Mouse (Mus musculus) forebrain, embryonic 16.5 days (tissue): Measurements from ENCODE around the gene Gbp9. TPM values are rescaled to one million over a fixed set of nuclear protein-coding genes. Genes with fewer than 3 reads are reported as not detected.
"Not testable (repeated sequence)": the region's sequence is repeated elsewhere in the genome, so short reads cannot be mapped to it uniquely, and the experiment has no call there.

Experiments used
- ATAC-seq: fragments of 200-750 bp; cut with Nextera tagmentation; 2 replicates; pipeline ENCODE4 v1.8.0; 2017; ENCODE audit warnings: mild to moderate bottlenecking, moderate library complexity
- H3K27ac ChIP-seq: fragments of 300-500 bp; sonication (generic); 2 replicates; pipeline ENCODE4 v1.5.1; 2014; ENCODE audit warnings: low read length, control low read depth
- H3K27me3 ChIP-seq: fragments of 300-500 bp; sonication (generic); replicated peaks from 2 replicates; pipeline ENCODE4 v1.6.1; 2014; ENCODE audit warnings: low read length; ENCODE audit not compliant: control insufficient read depth, insufficient read depth
- H3K36me3 ChIP-seq: fragments of 300-500 bp; sonication (generic); 2 replicates; pipeline ENCODE4 v1.6.1; 2014; ENCODE audit not compliant: control insufficient read depth, insufficient read depth
- H3K4me1 ChIP-seq: fragments of 300-500 bp; sonication (generic); replicated peaks from 2 replicates; pipeline ENCODE4 v1.6.1; 2014; ENCODE audit warnings: low read length; ENCODE audit not compliant: control insufficient read depth, insufficient read depth
- H3K4me2 ChIP-seq: fragments of 300-500 bp; sonication (generic); 2 replicates; pipeline ENCODE4 v1.6.1; 2014; ENCODE audit warnings: mild to moderate bottlenecking, low read length, control low read depth
- H3K4me3 ChIP-seq: fragments of 300-500 bp; sonication (generic); replicated peaks from 2 replicates; pipeline ENCODE4 v1.5.1; 2014; ENCODE audit warnings: mild to moderate bottlenecking, low read length, control low read depth
- H3K9ac ChIP-seq: fragments of 300-500 bp; sonication (generic); replicated peaks from 2 replicates; pipeline ENCODE4 v1.6.1; 2014; ENCODE audit warnings: low read depth, low read length, control low read depth
- H3K9me3 ChIP-seq: fragments of 300-500 bp; sonication (generic); 2 replicates; pipeline ENCODE4 v1.6.1; 2016; ENCODE audit warnings: low read length; ENCODE audit not compliant: control insufficient read depth
- WGBS: fragments of 180-500 bp; shearing (Covaris S2); extraction: QIAGEN DNeasy Blood & Tissue Kit; methylation state at CpG from one replicate; pipeline ENCODE4 v1.1.7; 2014; 5-methylcytosine and 5-hydroxymethylcytosine counted together
- polyA plus RNA-seq: library from polyadenylated mRNA; unstranded; fragments of >200 nt; fragmentation: Nextera tagmentation; extraction: Ambion mirVana; gene quantifications from 2 replicates; pipeline ENCODE4 v1.2.1, GENCODE M21; 2015

Gbp9 gene
- polyA plus RNA-seq: 0.94 and 1.1 TPM in 2 replicates

- 22% methylated on average over 2 of the region's 2 CpGs for WGBS
- H3K27me3 ChIP-seq, H3K4me3 ChIP-seq, H3K4me2 ChIP-seq, H3K9me3 ChIP-seq, ATAC-seq, H3K36me3 ChIP-seq, H3K4me1 ChIP-seq, H3K9ac ChIP-seq, H3K27ac ChIP-seq: not testable (repeated sequence)
These were observed at the start of gene Gbp9, which contains the start of the genes Gbp8 and Gbp4 for GRCm38 (mm10) chr5:105139409-105140088. Gene Gbp9 (minus strand): TSS chr5:105139539. Gene Gbp8 (minus strand): TSS chr5:105139540. Gene Gbp4 (minus strand): TSS chr5:105139586.

GRCm38 (mm10) chr5:105181446-105181845, 42.1 kb upstream of the Gbp9 start:
- H3K36me3 ChIP-seq: no peaks in the 10 kb centered on the region
- ATAC-seq: no peak
- H3K27me3 ChIP-seq: no peaks in the 10 kb centered on the region
- H3K27ac ChIP-seq: no peak overlapping the region
- no peaks in the 10 kb centered on the region for H3K9me3 ChIP-seq
- no peaks in the 10 kb centered on the region for H3K4me1 ChIP-seq
- H3K4me2 ChIP-seq: no peak overlapping the region
- H3K9ac ChIP-seq: no peak overlapping the region
- no peak overlapping the region for H3K4me3 ChIP-seq

GRCm38 (mm10) chr5:105156582-105156981, 17.2 kb upstream of the Gbp9 start:
- 87% methylated on average over 5 of the region's 5 CpGs for WGBS
- Histone ChIP-seq H3K36me3 (no peaks in the 10 kb centered on the region), H3K27me3 (no peaks in the 10 kb centered on the region), H3K4me1 (no peaks in the 10 kb centered on the region), H3K9me3 (no peaks in the 10 kb centered on the region), H3K9ac (no peak overlapping the region), H3K27ac (no peak overlapping the region), H3K4me2 (no peak overlapping the region), H3K4me3 (no peak overlapping the region)
- ATAC-seq: no peak

GRCm38 (mm10) chr5:105154049-105154448, 14.7 kb upstream of the Gbp9 start:
- Histone ChIP-seq H3K9me3 (no peaks in the 10 kb centered on the region), H3K4me3 (no peak overlapping the region), H3K27me3 (no peaks in the 10 kb centered on the region), H3K9ac (no peak overlapping the region), H3K4me1 (no peaks in the 10 kb centered on the region), H3K27ac (no peak overlapping the region), H3K36me3 (no peaks in the 10 kb centered on the region), H3K4me2 (no peak overlapping the region)
- ATAC-seq: no peak

GRCm38 (mm10) chr5:105148062-105148461, 8.7 kb upstream of the Gbp9 start:
- H3K36me3 ChIP-seq, H3K27ac ChIP-seq, H3K4me1 ChIP-seq, H3K9ac ChIP-seq, H3K4me2 ChIP-seq, H3K27me3 ChIP-seq, H3K9me3 ChIP-seq, ATAC-seq, H3K4me3 ChIP-seq: not testable (repeated sequence)
- 75% methylated on average over 2 of the region's 2 CpGs for WGBS

GRCm38 (mm10) chr5:105146447-105146846, 7.1 kb upstream of the Gbp9 start:
- Histone ChIP-seq H3K4me1 (no peaks in the 10 kb centered on the region), H3K27me3 (no peaks in the 10 kb centered on the region), H3K9me3 (no peaks in the 10 kb centered on the region), H3K4me2 (no peak overlapping the region), H3K9ac (no peak overlapping the region), H3K36me3 (no peaks in the 10 kb centered on the region), H3K4me3 (no peak overlapping the region), H3K27ac (no peak overlapping the region)
- no peak for ATAC-seq

- not testable (repeated sequence) for H3K4me2 ChIP-seq, H3K9ac ChIP-seq, H3K27ac ChIP-seq, H3K27me3 ChIP-seq, H3K9me3 ChIP-seq, H3K4me3 ChIP-seq, H3K4me1 ChIP-seq, H3K36me3 ChIP-seq, ATAC-seq
- 50% methylated on average over 3 of the region's 3 CpGs for WGBS
These were observed 6.4 kb upstream of the Gbp9 start for GRCm38 (mm10) chr5:105145731-105146130.

- H3K9me3 ChIP-seq, H3K4me2 ChIP-seq, H3K4me3 ChIP-seq, H3K27ac ChIP-seq, H3K4me1 ChIP-seq, H3K9ac ChIP-seq, ATAC-seq, H3K36me3 ChIP-seq, H3K27me3 ChIP-seq: not testable (repeated sequence)
- WGBS: 24% methylated on average over 2 of the region's 2 CpGs
These were observed 911 bp upstream of the Gbp9 start for GRCm38 (mm10) chr5:105140089-105140810.

- Histone ChIP-seq H3K9ac (no peak overlapping the region), H3K27ac (no peak overlapping the region), H3K4me1 (no peaks in the 10 kb centered on the region), H3K36me3 (no peaks in the 10 kb centered on the region), H3K4me2 (no peak overlapping the region), H3K9me3 (no peaks in the 10 kb centered on the region), H3K4me3 (no peak overlapping the region), H3K27me3 (no peaks in the 10 kb centered on the region)
- 89% methylated on average over 1 of the region's 1 CpGs for WGBS
- ATAC-seq: no peak
These were observed 433 bp downstream of the Gbp9 start for GRCm38 (mm10) chr5:105138906-105139305.
